Mouse (Mus musculus): ENCODE results near the gene Slc18a2.
A peak's percentile ranks its signal among the peaks of the same experiment; 100 is the strongest.

The Slc18a2 gene

DNA sequence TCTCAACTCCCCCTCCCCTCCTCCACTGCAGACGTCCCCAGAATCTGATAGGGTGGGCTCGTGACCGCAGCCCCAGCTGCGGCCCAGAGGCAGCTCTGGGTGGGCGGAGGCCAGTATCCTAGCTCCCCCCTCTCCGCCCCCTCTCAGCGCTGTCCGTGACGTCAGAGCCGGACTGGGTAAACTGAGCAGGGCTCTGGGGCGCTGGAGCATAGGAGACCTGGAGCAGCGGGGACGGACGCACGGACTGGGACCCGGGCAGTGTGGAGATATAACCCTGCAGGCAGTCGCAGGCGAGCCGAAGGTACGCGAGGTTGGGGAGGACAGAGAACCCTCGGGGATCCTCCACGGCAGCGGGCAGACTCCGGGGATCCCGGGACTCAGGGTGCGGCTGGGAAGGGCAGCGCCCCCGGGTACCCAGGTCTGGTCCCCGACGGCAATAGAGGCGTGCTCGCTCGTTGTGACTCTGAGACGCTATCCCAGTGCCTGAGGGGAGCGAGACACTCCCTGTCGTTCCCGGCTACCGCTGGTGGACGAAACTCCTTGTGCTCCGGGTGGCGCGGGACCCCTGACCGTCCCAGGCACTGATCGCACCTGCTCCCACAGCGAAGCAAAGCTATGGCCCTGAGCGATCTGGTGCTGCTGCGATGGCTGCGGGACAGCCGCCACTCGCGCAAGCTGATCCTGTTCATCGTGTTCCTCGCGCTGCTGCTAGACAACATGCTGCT is at the start of gene Slc18a2:
Gene Slc18a2, plus strand, starts transcription at position 179 of the 725 bp plus-strand sequence.
- DNase-seq (ENCODE audit: low read depth), result no peak

DNA sequence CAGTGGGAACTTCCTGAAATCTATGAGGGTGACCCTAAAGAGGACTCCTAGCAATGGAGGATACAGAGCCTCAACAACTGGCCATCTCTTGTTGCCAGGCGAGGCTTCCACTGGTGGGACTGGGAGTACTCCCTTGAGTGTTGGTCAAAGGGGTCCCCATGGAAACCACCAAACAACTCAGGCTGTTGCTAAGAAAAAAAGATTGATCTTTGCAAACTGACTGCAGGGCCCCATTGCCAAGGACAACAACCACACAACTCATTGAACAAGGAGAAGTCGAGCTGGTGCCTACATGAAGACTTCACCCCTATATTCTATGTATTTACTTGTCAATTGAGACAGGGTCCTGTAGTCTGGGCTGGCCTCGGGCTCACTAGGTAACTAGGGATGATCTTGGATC is 43.8 kb upstream of the Slc18a2 start:
- DNase-seq (ENCODE audit: low read depth), result no peak

DNA sequence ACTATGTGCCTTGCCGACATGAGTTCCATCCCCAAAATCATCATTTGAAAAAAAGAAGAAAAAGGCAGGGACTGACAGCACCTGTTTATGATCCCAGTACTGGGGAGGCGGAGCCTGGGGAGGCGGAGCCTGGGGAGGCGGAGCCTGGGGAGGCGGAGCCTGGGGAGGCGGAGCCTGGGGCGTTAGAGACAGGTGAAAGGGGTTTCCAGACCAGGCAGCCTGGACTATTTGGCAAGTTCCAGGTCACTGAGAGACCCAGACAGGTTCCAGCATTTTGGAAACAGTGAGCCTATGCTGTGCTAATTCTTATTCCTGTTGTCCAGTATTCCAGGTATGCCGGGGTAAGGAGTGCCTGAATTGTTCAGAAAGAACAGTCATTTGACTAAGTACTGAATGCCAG is 41.7 kb upstream of the Slc18a2 start, which contains the start of gene Kcnk18:
Gene Kcnk18, plus strand, starts transcription at position 224 of the 400 bp plus-strand sequence.
- DNase-seq (ENCODE audit: low read depth), result no peak

DNA sequence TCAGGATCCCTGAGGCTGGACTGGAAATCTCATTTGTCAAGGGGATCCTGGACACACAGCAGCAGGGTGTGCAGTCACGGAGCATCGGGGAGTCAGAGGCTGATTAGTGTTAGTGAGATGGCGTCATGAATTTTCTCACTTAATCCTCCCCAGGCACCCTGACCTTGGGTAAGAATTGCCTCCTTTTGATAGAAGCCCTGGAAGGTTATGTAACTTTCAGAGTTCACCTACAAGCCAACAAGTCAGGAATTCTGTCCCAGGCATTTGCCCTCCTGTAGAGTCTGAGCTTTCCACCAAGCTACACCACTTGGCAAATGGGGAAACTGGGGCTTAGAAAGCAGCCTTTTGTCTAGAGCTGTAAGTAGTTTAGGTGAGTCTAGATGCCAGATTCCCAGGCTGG is 39.6 kb upstream of the Slc18a2 start:
- no peak for DNase-seq (ENCODE audit: low read depth)

DNA sequence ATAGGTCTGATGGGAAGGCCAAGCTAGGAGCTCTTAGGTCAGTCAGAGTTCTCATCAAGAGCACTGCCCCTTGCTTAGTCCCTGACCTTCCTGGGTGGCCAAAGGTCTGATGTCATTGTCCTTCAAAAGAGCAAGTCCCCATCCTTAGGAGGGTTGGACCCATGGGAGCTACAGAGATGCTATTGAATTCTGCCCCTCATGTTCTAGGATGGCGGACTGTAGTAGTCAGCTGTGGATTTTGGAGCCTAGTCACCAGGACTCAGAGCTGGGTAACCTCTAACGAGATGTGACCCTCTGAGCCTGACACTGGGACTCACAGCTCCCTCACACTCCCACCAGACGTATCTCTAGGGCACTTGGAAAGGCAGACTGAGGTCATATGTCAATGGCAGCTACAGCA is 32.3 kb upstream of the Slc18a2 start:
- DNase-seq (ENCODE audit: low read depth), result no peak

DNA sequence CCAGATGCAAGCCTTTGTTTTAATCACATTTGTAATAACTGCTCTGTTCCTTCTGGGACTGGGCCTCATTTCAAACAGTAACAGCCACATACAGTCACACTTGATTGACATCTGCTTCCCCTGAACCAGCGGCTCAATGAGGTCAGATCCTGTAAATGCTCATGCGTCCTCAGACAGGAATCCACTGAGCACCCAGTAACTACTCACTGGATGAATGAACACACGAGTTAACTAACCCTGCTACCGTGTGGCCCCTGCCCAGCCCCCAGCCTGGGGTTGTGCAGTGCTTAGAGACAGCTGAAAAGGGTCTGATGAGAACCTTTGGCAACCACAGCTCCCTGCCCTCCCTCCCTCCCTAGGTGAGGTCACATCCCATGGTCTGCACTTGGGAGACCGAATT is 27.9 kb upstream of the Slc18a2 start:
- no peak for DNase-seq (ENCODE audit: low read depth)

DNA sequence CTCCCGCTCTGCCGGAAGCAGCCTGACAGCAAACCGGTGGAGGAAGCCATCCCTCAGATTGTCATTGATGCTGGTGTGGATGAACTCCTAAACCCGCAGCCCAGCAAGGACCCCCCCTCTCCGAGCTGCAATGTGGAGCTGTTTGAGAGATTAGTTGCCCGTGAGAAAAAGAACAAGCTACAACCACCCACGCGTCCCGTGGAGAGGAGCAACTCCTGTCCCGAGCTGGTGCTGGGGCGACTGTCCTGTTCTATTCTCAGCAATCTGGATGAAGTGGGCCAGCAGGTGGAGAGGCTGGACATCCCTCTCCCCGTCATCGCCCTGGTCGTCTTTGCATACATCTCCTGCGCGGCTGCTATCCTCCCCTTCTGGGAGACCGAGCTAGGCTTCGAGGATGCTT is 25.7 kb upstream of the Slc18a2 start:
- DNase-seq (ENCODE audit: low read depth), result no peak

DNA sequence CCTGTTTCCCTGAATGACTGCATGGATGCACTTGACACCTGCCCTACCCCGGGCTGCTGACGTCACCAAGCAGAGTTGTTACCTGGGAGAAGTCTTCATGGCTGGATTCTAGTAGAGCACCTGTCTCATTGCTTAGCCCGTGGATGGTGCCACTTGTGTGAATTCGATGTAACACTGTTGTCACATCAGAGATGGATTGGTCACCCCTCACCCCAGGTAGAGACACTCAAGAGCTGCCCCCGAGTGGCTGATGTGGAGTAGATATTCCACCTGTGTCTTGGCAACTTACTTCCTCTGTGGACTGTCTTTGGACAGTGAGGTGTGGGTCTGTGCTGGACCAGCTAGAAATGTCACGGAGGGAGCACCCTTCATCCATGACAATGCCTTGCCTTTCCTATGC is 24.6 kb upstream of the Slc18a2 start:
- no peak for DNase-seq (ENCODE audit: low read depth)

DNA sequence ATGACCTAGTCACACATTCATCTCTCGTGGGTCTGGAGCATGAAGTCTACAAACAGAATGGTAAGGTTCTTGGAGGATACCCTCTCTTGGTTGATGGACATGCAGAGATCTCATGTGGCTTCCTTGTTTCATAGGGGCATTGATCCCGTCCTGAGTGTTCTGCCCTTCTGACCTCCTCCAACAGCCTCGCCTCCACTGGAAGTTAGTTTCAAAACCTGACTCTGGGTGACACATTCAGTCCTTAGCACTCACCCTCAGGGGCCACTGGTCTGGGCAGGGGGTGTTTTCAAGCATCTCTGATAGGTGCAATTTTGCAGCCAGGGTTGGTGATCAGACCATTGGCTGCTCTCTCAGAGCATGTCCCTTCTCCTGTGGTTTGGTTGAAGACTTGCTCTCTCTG is 22.1 kb upstream of the Slc18a2 start:
- no peak for DNase-seq (ENCODE audit: low read depth)

DNA sequence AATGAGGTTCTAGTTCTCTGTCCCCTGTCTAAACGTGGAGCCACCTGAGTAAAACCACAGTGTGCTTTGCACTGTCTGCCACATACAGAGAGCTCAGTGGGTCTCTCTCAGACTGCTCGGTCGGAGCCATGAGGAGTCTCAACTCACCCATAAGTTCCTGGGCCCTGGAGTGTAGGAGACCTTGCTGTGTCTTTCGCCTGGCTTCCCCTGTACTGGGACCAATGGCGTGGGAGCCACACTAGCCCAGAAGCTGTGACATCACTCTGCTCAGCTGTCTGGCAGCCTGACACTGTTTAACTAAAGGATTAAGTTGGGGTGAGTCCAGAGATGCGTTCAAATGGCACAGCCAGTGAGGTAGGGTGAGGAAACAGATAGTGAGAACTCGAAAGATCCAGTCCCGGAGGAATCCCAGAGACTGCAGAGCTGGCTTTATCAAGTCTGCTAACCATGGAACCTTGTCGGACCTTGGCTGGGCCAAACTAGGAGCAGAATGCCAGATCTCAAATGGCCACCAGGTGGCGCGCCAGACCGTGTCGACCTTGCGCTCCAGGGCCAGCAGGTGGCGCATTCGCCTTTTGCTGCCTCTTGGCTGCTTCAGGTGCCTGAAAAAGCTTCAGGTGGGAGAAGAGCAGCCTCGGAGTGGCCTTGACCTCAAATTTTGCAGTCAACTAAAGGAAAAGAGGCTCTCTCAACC is 21.4 kb upstream of the Slc18a2 start:
- peak; percentile 87 for DNase-seq (ENCODE audit: low read depth)

DNA sequence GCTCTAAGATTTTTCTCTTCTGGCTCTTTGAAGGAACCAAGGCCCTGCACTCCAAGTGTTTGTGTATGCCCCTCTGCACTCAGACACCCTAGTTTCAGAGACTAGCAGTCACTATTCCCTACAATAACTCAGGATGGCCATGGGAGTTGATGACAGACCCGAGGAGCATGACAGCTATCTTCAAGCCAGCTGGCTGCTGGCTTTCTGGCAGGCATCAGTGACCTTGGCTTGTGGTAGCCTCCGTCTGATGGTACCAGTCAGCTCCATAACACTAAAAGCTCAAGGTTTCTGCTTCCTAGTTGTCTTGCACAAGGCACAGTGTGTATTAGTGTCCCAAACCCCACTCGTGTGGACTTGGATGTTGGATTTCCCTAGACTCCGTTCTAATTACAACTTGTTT is 18.7 kb upstream of the Slc18a2 start:
- no peak for DNase-seq (ENCODE audit: low read depth)

DNA sequence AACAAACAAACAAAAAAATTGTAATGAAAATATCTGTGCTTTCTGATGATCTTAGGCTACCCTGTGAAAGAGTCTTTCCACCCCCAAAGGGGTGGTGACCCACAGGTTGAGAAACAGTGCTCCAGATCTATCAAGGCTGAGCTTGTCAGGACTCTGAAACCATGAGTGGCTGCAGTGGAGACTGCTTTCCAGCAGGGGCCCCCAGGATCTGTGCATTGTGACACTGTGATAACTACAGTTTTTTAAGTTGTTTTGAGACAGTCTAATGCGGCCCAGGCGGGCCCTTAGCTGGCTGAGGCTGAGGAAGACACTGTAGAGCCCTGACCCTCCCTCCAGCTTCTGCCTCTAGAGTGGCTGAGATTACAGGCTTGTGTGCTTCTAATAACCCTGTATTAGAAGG is 17.6 kb upstream of the Slc18a2 start:
- DNase-seq (ENCODE audit: low read depth), result no peak

DNA sequence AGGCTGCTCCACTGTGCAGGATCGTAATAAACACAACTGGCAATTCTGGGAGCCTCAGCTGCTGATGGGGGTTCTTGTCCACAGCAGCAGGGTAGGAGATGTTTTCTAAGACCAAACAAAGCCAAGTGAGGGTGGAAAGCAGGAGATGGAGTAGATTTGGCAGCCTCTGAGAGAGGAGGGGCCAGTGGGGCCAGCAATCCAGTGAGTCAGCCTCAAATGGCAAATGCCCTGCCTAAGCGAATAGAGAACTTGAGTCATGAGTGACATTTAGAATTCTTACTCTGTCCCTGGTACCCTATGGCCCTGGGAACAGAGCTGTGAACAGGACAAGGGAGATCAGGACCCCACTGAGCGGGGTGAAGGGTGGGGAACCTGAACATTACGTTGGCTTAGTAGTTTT is 12.6 kb upstream of the Slc18a2 start:
- no peak for DNase-seq (ENCODE audit: low read depth)

DNA sequence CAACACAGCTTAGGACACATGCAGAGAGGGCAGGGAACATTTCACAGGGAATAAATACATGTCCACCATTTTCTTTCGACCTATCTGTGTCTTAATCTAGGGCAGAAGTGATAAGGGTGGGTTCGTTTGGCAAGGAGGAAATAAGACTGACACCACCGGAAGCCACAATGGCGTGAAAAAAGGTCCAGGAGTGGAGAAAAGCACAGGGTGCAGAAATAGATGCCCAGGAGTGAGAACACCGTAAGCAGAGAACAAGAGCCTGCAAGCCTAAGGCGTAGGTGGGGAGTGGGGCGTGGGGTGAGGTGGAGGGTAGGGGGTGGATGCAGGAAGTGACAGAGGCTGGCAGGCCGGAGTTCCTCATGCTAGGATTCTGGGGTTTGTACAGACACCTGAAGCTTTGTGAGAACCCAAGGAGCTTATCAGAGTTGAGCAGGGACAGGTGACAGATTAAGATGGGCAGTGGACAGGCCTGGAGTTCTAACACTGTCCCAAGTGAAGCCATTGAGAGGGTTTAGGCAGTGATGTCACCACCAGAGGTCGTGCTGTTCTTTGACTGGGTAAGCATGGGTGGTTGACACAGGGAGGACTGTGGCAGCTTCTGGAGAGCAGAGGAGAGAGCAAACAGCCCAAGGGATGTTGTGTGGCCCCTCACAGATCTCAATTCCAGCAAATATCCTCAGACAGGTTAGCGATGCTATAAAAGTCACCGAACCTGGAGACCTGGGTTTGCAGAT is 12.0 kb upstream of the Slc18a2 start:
- DNase-seq (ENCODE audit: low read depth), result peak; percentile 37

DNA sequence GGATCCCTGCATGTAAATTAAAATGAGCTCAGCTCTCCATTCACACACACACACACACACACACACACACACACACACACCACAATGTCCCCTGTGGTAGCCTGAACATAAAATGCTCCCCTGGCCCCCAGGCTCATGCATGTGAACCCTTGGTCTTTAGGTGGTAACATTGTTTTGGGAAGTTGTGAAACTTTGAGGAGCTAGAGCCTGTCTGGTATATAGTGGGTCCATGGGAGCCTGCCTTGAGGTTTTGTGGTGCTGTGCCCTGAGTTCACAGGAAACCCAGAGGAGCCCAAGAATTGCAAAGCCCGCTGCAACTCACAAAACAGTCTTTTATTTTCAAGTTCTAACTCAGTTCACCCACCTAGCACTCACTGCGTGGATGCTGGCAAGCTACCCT is 8.0 kb upstream of the Slc18a2 start:
- DNase-seq (ENCODE audit: low read depth), result no peak

DNA sequence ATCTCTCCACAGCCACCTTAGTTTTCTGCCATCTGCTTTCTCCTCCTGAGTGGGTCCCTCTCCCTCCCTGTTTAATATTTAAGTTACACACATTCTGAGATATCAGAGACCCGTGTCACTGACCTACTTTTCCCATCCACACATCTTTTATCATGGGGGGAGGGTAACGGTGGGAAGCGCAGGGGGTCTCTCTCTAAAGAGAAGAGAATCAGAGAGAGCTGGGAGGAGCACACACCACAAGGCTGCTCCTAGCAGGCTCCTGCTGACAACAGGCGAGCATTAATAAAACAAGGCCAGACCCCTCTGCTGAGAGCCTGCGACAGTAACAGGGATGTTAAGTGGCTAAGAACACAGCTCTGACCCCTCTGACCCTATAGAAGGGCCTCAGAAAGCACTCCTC is 1.1 kb upstream of the Slc18a2 start:
- DNase-seq (ENCODE audit: low read depth), result no peak

DNA sequence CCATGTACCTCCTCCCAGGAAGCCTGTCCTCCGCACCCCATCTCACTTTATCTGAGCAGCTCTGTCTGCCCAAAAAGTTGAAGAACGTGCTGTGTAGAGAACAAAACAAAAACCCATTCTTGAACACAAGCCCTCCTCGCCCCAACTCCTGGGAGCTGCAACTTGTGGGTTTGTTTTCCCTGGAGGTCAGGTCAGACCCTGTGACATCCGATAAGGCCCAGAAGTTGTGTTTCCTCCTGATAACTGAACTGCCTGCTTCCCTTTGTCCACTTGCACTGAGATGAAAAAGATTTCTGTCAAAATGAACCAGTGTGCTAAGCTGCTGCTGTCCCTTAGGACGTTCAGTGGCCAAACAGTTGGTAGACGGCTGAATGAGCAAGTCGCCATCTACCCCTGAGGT is 908 bp downstream of the Slc18a2 start:
- DNase-seq (ENCODE audit: low read depth), result no peak

DNA sequence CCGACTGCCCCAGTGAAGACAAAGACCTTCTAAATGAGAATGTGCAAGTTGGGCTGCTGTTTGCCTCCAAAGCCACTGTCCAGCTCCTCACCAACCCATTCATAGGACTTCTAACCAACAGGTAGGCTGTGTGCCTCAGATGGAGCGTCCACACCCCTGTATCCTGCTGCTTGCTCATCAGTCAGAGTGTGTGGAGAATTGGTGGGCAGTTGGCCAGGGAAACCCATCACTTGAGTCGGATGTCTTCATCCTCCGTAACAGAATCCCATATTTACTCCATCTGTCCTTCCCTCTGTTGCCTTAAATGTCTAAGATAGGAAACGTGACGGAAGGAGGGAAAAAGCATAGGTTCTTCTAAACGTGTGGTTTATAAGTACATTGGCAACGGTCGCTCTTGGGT is 2.5 kb downstream of the Slc18a2 start:
- no peak for DNase-seq (ENCODE audit: low read depth)

DNA sequence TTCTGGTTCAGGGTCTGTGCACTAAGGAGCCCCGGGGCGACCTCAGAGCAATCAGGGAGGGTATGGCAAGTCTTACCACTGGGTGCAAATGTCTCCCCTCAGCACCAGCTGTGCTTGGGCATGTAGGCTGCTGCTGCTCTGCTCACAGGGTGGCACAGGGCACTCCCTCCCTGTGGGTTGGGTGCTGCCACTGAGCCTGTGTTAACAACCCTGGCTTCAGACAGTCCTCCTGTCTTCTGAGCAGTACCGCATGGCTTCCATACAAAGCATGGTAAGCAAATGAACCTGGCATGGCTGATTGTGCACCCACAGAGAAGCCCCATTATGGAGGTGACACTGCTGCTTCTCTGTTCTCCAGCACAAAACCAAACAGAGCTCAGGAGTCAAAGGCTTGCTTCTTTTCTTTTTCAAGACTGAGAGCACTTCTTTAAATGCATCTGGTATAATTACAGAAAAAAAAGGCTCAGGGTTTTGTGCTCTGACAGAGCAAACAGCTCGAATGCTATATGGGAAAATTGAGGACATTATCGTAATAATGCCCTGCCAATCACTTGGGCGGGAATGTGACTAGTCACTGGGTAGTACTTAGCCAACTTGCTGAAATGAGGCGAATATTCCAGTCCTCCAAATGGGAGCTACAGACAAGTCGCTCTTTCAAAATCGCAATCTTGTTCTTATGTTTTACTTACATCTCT is 4.3 kb downstream of the Slc18a2 start:
- no peak for DNase-seq (ENCODE audit: low read depth)

DNA sequence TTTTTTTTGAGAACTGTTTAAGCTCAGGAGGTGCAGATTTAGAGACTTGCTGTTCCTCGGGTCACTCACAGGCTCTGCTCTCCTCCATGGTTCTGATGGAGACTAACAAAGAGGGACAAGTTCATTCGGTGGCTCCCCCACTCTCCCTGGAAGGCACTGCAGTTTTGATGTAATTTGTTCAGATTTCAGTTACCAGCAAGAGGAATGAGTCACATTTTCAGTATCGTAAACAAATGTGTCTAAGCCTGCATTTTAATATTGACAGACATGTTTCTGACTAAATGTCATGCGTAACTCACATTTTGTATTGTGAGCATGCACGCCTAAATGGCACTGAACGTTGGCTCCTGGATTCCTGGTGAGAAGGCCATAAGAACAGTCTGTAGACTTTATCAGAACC is 5.2 kb downstream of the Slc18a2 start:
- DNase-seq (ENCODE audit: low read depth), result no peak

DNA sequence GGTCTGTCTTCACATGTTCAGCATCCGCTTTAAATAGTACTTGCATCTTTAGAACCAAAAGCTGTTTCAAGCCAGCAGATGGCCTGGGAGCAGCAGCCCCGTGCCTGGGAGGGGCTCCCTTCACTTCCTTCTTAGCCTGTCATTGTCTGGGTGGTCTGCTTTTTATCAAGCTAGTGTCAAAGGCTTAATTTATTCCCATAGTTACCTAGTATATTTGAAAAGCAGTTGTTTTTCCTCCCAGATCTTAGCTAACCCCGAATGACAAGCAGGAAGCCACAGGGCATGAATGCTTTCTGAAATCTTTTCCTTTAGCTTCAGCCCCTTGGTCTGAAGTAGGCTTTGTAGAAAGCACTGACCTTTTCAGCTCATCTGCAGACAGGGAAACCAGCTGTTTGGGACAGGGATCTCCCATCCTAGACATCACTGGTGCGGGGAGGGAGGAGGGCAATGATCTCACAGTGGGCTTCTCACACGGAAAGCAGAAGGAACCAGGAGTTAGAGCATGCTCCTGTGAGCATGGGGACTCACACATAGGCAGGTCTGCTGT is 6.8 kb downstream of the Slc18a2 start:
- no peak for DNase-seq (ENCODE audit: low read depth)

DNA sequence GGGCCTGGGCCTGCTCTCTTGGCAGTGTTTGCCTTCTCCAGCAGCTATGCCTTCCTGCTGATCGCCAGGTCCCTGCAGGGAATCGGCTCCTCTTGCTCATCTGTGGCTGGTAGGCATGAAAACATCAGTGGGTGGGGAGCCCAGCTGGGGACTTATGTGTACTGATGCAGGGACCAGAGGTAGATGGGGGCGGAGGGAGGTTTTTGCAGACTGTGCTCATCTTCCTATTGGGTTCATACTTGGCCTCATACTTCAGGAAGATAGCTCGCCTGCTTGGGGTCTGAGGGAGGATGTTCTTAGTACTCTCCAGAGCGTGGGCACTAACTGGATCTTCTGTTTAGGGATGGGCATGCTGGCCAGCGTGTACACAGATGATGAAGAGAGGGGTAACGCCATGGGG is 12.5 kb downstream of the Slc18a2 start:
- DNase-seq (ENCODE audit: low read depth), result no peak

All from naive thymus-derived CD4-positive, alpha-beta T cell, adult 2 months (primary cell).